Mouse (Mus musculus) cerebellum, adult 2 months (tissue): ENCODE data around the gene Gm9821.

Experiments used
- CTCF ChIP-seq: fragments of 200-500 bp; IDR thresholded peaks from 2 replicates; pipeline ENCODE4 v1.5.1; 2011; ENCODE audit warnings: low read depth, mild to moderate bottlenecking, control low read depth, low read length, moderate library complexity, borderline replicate concordance; ENCODE audit not compliant: insufficient read depth
- POLR2A ChIP-seq: fragments of 200-500 bp; IDR thresholded peaks from 2 replicates; pipeline ENCODE4 v1.6.1; 2011; ENCODE audit warnings: low read length, control low read depth, borderline replicate concordance; ENCODE audit not compliant: insufficient read depth

DNA sequence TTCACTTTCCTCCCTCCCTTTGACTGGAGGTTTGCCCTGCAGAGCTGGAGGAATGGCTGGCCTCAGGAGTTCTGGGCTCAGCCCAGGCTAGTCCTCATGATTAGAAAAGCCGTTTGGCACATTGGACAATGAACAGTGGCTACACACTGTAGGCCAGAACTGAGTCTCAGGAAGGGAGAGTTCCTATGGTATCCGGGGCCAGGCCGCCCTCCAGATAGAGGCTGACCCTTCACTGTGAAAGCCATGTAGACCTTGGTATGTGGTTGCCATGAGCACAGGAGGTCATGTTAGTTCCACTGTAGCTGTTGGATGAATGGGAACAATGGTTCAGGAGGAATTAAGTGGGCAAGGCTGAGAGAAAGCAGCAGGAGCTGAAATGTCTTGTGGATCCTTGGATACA, 47.9 kb downstream of the Gm9821 start:
- TF ChIP-seq CTCF (no peak), POLR2A (no peak)
